Mouse (Mus musculus): ENCODE data around the gene Raph1.
"Not testable (repeated sequence)": the region's sequence is repeated elsewhere in the genome, so short reads cannot be mapped to it uniquely, and the experiment has no call there.

Gene Raph1

GRCm38 (mm10) chr1:60564691-60565090 is 2.2 kb downstream of the Raph1 start:
- DNase-seq = no peak

GRCm38 (mm10) chr1:60563021-60563420 is 3.9 kb downstream of the Raph1 start:
- DNase-seq = no peak

- no peak for DNase-seq
These were observed 23.2 kb downstream of the Raph1 start for GRCm38 (mm10) chr1:60543681-60544080.

- DNase-seq = no peak
These were observed 27.6 kb downstream of the Raph1 start for GRCm38 (mm10) chr1:60539272-60539671.

- peak; percentile 34 for DNase-seq
These were observed 32.0 kb downstream of the Raph1 start for GRCm38 (mm10) chr1:60534932-60535331.

GRCm38 (mm10) chr1:60530636-60531035 is 36.3 kb downstream of the Raph1 start:
- DNase-seq = no peak

GRCm38 (mm10) chr1:60530107-60530506 is 36.8 kb downstream of the Raph1 start:
- DNase-seq = no peak

- no peak for DNase-seq
These were observed 56.3 kb downstream of the Raph1 start for GRCm38 (mm10) chr1:60510584-60510983.

GRCm38 (mm10) chr1:60503456-60503855 is 63.4 kb downstream of the Raph1 start:
- no peak for DNase-seq

- DNase-seq = no peak
These were observed 73.5 kb downstream of the Raph1 start for GRCm38 (mm10) chr1:60493421-60493820.

- no peak for DNase-seq
These were observed 74.5 kb downstream of the Raph1 start for GRCm38 (mm10) chr1:60492404-60492803.

- no peak for DNase-seq
These were observed 76.4 kb downstream of the Raph1 start for GRCm38 (mm10) chr1:60490510-60490909.

GRCm38 (mm10) chr1:60489660-60490059 is 77.2 kb downstream of the Raph1 start:
- DNase-seq = no peak

- DNase-seq = no peak
These were observed 78.3 kb downstream of the Raph1 start for GRCm38 (mm10) chr1:60488635-60489034.

- no peak for DNase-seq
These were observed 81.3 kb downstream of the Raph1 start for GRCm38 (mm10) chr1:60485649-60486048.

- no peak for DNase-seq
These were observed 84.0 kb downstream of the Raph1 start for GRCm38 (mm10) chr1:60482881-60483280.

GRCm38 (mm10) chr1:60481561-60481960 is 85.3 kb downstream of the Raph1 start:
- DNase-seq = no peak

GRCm38 (mm10) chr1:60470541-60470940 is 96.4 kb downstream of the Raph1 start:
- no peak for DNase-seq

- no peak for DNase-seq
These were observed 97.4 kb downstream of the Raph1 start for GRCm38 (mm10) chr1:60469491-60469890.

GRCm38 (mm10) chr1:60460623-60461022 is 106.3 kb downstream of the Raph1 start:
- DNase-seq = no peak

GRCm38 (mm10) chr1:60449896-60450295 is 117.0 kb downstream of the Raph1 start:
- no peak for DNase-seq

GRCm38 (mm10) chr1:60447067-60447466 is 119.8 kb downstream of the Raph1 start:
- DNase-seq = no peak

- not testable (repeated sequence) for DNase-seq
These were observed 125.5 kb downstream of the Raph1 start for GRCm38 (mm10) chr1:60441438-60441837.

- DNase-seq = no peak
These were observed 134.4 kb downstream of the Raph1 start for GRCm38 (mm10) chr1:60432497-60432896.

Data from kidney, postnatal 14 days (tissue).